Mouse (Mus musculus) G1E (cell line): ENCODE measurements around the gene Vmn2r13. TPM values are rescaled to one million over a fixed set of nuclear protein-coding genes. Genes with fewer than 3 reads are reported as not detected.
"Not testable (repeated sequence)": the region's sequence is repeated elsewhere in the genome, so short reads cannot be mapped to it uniquely, and the experiment has no call there.

ENCODE experiments used
- ATAC-seq: 2 replicates; pipeline ENCODE4 v1.8.0; 2016; ENCODE audit warnings: mild to moderate bottlenecking; ENCODE audit not compliant: insufficient number of reproducible peaks, poor library complexity, low FRiP score, severe bottlenecking; ENCODE audit errors: extremely low read depth
- DNase-seq: peaks from one replicate; pipeline ENCODE4 v3.0.0; 2012; ENCODE audit warnings: low spot score
- H3K27me3 ChIP-seq: 2 replicates; pipeline ENCODE4 v1.6.1; 2012; ENCODE audit warnings: mild to moderate bottlenecking, low read length, inconsistent platforms; ENCODE audit not compliant: insufficient read depth
- H3K36me3 ChIP-seq: replicated peaks from 2 replicates; pipeline ENCODE3; 2012; ENCODE audit warnings: mild to moderate bottlenecking, inconsistent platforms
- H3K4me1 ChIP-seq: 2 replicates; pipeline ENCODE4 v1.6.1; 2012; ENCODE audit warnings: low read depth, low read length, inconsistent platforms, mixed read lengths; ENCODE audit not compliant: insufficient read depth
- H3K4me3 ChIP-seq: 2 replicates; pipeline ENCODE4 v1.5.1; 2012; ENCODE audit warnings: low read depth, mild to moderate bottlenecking, inconsistent platforms, low read length, moderate library complexity, mixed read lengths
- H3K9me3 ChIP-seq: replicated peaks from 2 replicates; pipeline ENCODE4 v1.6.1; 2012; ENCODE audit warnings: inconsistent platforms
- CTCF ChIP-seq: IDR thresholded peaks from 2 replicates; pipeline ENCODE4 v1.5.1; 2012; ENCODE audit warnings: low read depth, low read length, inconsistent platforms, mixed read lengths
- GATA1 ChIP-seq: IDR thresholded peaks from 2 replicates; pipeline ENCODE4 v1.6.1; 2012; ENCODE audit warnings: borderline replicate concordance, low read length, inconsistent platforms, mixed read lengths
- GATA2 ChIP-seq: IDR thresholded peaks from 2 replicates; pipeline ENCODE4 v1.6.1; 2012; ENCODE audit warnings: low read depth, low read length, inconsistent platforms, borderline replicate concordance
- POLR2AphosphoS5 ChIP-seq: IDR thresholded peaks from 2 replicates; pipeline ENCODE4 v1.6.1; 2012; ENCODE audit warnings: low read depth, low read length, inconsistent platforms; ENCODE audit not compliant: insufficient replicate concordance
- TAL1 ChIP-seq: conservative IDR thresholded peaks from 2 replicates; pipeline ENCODE4 v1.6.1; 2012; ENCODE audit warnings: low read depth, low read length, inconsistent platforms, mixed read lengths
- polyA plus RNA-seq: library from polyadenylated mRNA; stranded (reverse); fragments of >175 nt; gene quantifications from 2 replicates; pipeline ENCODE4 v1.2.3, GENCODE M21; 2012
- total RNA-seq, 2 experiments: library from RNA; stranded (forward) in 1 of 2; stranded (reverse) in 1 of 2; fragments of 200-1000 nt in 1 of 2; fragments of >200 nt in 1 of 2; fragmentation: Nextera tagmentation in 1 of 2; gene quantifications; 2 replicates each; pipeline ENCODE4 v1.2.3; 2014 to 2017

The Vmn2r13 gene
- not detected in 2 replicates for total RNA-seq (2014; fragmentation: Nextera tagmentation)
- total RNA-seq (2017), result 0.05 and 0.06 TPM in 2 replicates
- polyA plus RNA-seq, result not detected in 2 replicates

DNA sequence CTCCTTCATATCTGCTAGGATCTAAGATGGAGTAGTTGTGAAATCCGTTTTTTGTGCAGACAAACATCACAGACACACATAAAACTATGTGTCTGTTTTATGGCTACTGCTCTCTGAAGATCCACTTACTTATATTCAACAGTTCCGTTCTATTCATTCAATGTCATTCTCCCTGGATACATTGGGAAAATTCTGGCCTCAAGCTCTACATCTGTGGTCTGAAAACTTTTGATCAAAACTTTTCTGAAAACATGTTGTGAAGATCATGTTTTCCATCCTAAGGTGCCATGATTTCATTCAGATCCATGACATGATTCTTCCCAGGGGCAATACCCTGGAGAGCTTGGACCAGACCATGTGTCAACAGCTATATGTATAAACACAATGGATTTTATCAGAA, at the start of gene Vmn2r13:
Vmn2r13 (minus strand) TSS at position 101 of the 400 bp plus-strand sequence.
- H3K9me3 ChIP-seq, DNase-seq, H3K4me1 ChIP-seq, ATAC-seq, H3K36me3 ChIP-seq, H3K27me3 ChIP-seq, H3K4me3 ChIP-seq: not testable (repeated sequence)

DNA sequence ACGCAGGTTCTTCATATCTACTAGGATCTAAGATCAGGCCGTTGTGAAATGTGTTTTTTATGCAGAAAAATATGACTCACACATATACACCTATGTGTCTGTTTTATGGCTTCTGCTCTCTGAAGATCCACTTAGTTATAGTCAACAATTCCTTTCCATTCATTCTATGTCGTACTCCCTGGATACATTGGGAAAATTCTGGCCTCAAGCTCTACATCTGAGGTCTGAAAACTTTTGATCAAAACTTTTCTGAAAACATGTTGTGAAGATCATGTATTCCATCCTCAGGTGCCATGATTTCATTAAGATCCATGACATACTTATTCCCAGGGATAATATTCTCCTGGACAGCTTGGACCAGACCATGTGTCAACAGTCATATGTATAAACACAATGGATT, 32.6 kb upstream of the Vmn2r13 start, which contains the start of gene Vmn2r14:
Vmn2r14 (minus strand) TSS at position 101 of the 400 bp plus-strand sequence.
- no peak within 1 kb of the TSS for H3K4me3 ChIP-seq
- H3K36me3 ChIP-seq, result no peaks in the 10 kb centered on the region
- H3K9me3 ChIP-seq, result no peaks in the 10 kb centered on the region
- DNase-seq (no peak), ATAC-seq (no peak)
- TF ChIP-seq CTCF, result no peak
- TF ChIP-seq POLR2AphosphoS5, result no peak
- no peak for TF ChIP-seq GATA1
- TF ChIP-seq TAL1, result no peak
- no peak for TF ChIP-seq GATA2
- H3K27me3 ChIP-seq, result no peaks in the 10 kb centered on the region
- no peaks in the 10 kb centered on the region for H3K4me1 ChIP-seq

DNA sequence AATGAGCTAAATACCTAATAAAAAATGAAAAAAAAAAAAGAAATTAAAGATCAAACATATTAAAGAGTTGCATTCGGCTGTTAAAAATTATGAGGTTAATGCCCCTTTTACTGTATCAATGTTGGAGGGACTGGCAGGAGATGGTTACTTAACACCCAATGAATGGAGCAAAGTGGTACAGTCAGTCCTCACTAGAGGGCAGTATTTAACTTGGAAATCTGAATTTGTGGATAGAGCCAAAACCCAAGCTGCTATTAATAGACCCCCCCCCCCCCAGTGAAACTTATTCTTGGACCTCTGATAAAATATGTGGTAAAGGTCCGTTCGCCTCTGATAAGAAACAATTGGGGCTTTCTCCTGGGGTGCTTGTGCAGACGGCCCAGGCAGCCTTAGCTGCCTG, 25.1 kb downstream of the Vmn2r13 start:
- DNase-seq, H3K36me3 ChIP-seq, ATAC-seq, H3K4me3 ChIP-seq, H3K4me1 ChIP-seq, H3K9me3 ChIP-seq, H3K27me3 ChIP-seq: not testable (repeated sequence)

DNA sequence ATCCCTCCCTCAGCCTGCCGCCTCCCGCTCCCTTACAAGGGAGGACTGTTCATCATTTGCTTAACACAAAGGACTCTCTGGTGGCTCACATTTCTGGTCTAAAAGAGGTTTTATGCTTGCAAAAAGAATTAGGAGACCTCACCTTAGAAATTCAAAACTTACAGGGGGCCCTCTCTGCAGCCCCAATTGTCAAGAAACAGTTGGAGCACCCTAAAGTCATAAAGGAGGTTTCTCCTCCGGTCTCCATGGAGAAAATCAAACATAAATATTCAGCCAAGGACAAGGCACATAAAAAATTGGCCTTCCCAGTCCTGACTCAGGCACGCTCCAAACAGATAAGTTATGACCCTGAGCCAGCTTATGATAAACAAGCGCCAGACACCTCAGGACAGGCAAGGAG, 31.9 kb downstream of the Vmn2r13 start:
- Histone ChIP-seq H3K27me3 (no peaks in the 10 kb centered on the region), H3K4me1 (no peaks in the 10 kb centered on the region), H3K4me3 (no peak overlapping the region), H3K36me3 (no peaks in the 10 kb centered on the region), H3K9me3 (no peaks in the 10 kb centered on the region)
- ATAC-seq, result no peak
- DNase-seq, result no peak
- TF ChIP-seq CTCF, result no peak
- TF ChIP-seq POLR2AphosphoS5, result no peak
- no peak for TF ChIP-seq GATA2
- TF ChIP-seq GATA1, result no peak
- TF ChIP-seq TAL1, result no peak

DNA sequence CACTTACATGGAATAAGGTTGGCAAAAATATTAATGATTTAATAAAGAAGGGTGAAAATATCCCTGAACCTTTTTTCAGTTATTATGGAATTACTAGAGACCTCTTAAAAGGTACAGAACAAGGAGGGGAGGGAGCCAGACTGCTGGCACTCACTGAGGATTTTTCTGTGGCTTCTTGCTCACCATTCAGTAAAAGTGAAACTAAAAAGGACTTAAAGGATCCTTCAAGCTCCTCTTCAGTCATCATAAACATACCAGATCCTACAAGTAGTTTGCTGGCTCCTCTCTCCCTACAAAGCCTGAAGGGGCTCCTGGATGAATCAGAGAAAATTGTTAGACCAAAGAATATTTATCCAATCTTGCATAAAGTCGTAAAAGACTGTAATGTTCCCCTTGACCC, 32.4 kb downstream of the Vmn2r13 start:
- H3K4me3 ChIP-seq, H3K36me3 ChIP-seq, H3K9me3 ChIP-seq, H3K27me3 ChIP-seq, H3K4me1 ChIP-seq, ATAC-seq, DNase-seq: not testable (repeated sequence)

DNA sequence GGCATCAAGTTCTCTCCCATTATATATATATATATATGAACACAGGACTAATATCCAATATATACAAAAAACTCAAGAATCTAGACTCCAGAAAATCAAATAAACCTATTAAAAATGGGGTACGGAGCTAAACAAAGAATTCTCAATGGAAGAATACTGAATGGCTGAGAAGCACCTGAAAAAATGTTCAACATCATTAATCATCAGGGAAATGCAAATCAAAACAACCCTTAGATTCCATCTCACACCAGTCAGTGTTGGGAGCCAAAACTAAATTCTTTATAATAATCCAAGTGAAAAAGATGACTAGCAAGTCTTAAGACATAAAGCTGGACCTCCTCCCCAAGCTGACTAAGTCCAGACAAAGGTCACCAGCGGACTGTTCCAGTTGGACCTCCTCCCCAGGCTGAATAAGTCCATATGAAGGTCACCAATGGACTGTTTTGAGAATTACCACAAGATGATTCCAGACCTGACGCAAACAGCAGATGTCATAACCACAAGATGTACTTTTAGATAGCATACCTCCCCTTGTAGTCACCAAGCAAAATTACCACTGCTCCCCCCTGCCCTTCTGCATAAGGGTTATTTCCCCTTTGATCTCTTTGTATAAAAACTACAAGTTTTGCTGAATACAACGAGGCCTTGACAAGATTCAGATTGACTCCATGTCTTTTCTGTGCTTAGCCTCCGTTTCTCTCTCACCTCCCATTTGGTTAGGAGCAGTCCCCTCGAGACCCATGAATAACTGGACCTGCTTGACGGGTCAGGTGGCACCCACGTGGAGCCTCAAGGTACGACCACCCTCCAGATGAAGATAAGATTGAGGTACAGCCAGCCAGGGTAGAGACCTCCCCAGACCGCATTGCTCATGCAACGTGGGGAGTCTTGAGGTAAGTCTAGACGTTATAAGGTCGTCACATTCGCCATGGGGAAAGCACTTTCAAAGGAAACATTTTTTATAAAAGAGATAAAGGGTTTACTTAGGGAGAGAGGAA, 33.2 kb downstream of the Vmn2r13 start:
- not testable (repeated sequence) for DNase-seq, H3K27me3 ChIP-seq, H3K4me1 ChIP-seq, ATAC-seq, H3K36me3 ChIP-seq, H3K4me3 ChIP-seq, H3K9me3 ChIP-seq

DNA sequence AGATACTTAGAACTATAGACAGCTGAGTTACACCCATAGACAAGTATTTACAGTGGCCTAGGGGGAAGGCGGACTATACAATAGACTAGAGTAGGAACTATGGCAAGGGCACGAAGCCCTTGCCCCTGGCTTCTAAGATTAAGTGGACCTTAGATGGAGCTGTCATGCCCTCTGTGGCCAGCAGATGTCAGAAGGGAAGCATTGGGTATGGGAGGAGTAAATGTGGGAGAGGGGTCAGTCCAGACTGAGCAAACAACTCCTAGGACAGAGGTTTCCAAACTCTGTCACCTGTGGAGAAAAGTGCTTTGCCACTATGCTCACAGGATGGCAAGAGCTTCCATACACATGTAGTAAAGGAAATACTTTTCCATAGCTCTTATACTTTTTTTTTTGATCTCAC, 52.5 kb downstream of the Vmn2r13 start:
- Histone ChIP-seq H3K27me3 (no peaks in the 10 kb centered on the region), H3K36me3 (no peaks in the 10 kb centered on the region), H3K4me1 (no peaks in the 10 kb centered on the region), H3K4me3 (no peak overlapping the region), H3K9me3 (no peaks in the 10 kb centered on the region)
- ATAC-seq, result no peak
- no peak for TF ChIP-seq GATA1
- no peak for TF ChIP-seq GATA2
- no peak for TF ChIP-seq TAL1
- no peak for TF ChIP-seq CTCF
- TF ChIP-seq POLR2AphosphoS5, result no peak
- no peak for DNase-seq
